Mouse (Mus musculus): Measurements from ENCODE around the gene Fbxo27.
"Not testable (repeated sequence)": the region's sequence is repeated elsewhere in the genome, so short reads cannot be mapped to it uniquely, and the experiment has no call there.

Fbxo27 gene

GRCm38 (mm10) chr7:28692545-28693320, at the start of gene Fbxo27:
Gene Fbxo27, plus strand, starts transcription at chr7:28692849.
- DNase-seq (ENCODE audit: low read depth, low spot score), result no peak

- DNase-seq (ENCODE audit: low read depth, low spot score), result no peak
These were observed 47.3 kb upstream of the Fbxo27 start for GRCm38 (mm10) chr7:28645366-28645765.

GRCm38 (mm10) chr7:28645947-28646475, 46.6 kb upstream of the Fbxo27 start:
- DNase-seq (ENCODE audit: low read depth, low spot score), result no peak

GRCm38 (mm10) chr7:28647016-28647415, 45.6 kb upstream of the Fbxo27 start:
- no peak for DNase-seq (ENCODE audit: low read depth, low spot score)

- DNase-seq (ENCODE audit: low read depth, low spot score), result no peak
These were observed 41.5 kb upstream of the Fbxo27 start for GRCm38 (mm10) chr7:28651157-28651556.

GRCm38 (mm10) chr7:28656430-28656829, 36.2 kb upstream of the Fbxo27 start:
- DNase-seq (ENCODE audit: low read depth, low spot score), result no peak

GRCm38 (mm10) chr7:28665620-28666579, 26.7 kb upstream of the Fbxo27 start:
- DNase-seq (ENCODE audit: low read depth, low spot score), result no peak

- no peak for DNase-seq (ENCODE audit: low read depth, low spot score)
These were observed 21.5 kb upstream of the Fbxo27 start for GRCm38 (mm10) chr7:28671172-28671571.

GRCm38 (mm10) chr7:28672276-28672675, 20.4 kb upstream of the Fbxo27 start:
- DNase-seq (ENCODE audit: low read depth, low spot score), result no peak

- DNase-seq (ENCODE audit: low read depth, low spot score), result not testable (repeated sequence)
These were observed 19.9 kb upstream of the Fbxo27 start for GRCm38 (mm10) chr7:28672786-28673185.

- no peak for DNase-seq (ENCODE audit: low read depth, low spot score)
These were observed 17.7 kb upstream of the Fbxo27 start for GRCm38 (mm10) chr7:28674994-28675393.

- no peak for DNase-seq (ENCODE audit: low read depth, low spot score)
These were observed 16.9 kb upstream of the Fbxo27 start for GRCm38 (mm10) chr7:28675746-28676145.

GRCm38 (mm10) chr7:28676811-28677541, 15.7 kb upstream of the Fbxo27 start:
- no peak for DNase-seq (ENCODE audit: low read depth, low spot score)

- no peak for DNase-seq (ENCODE audit: low read depth, low spot score)
These were observed 15.0 kb upstream of the Fbxo27 start for GRCm38 (mm10) chr7:28677624-28678023.

- no peak for DNase-seq (ENCODE audit: low read depth, low spot score)
These were observed 1.6 kb upstream of the Fbxo27 start for GRCm38 (mm10) chr7:28691075-28691474.

- peak; percentile 61 for DNase-seq (ENCODE audit: low read depth, low spot score)
These were observed 795 bp downstream of the Fbxo27 start for GRCm38 (mm10) chr7:28693321-28693966.

- peak; percentile 40 for DNase-seq (ENCODE audit: low read depth, low spot score)
These were observed 1.8 kb downstream of the Fbxo27 start for GRCm38 (mm10) chr7:28694423-28694822.

- DNase-seq (ENCODE audit: low read depth, low spot score), result no peak
These were observed 2.4 kb downstream of the Fbxo27 start for GRCm38 (mm10) chr7:28694966-28695511.

GRCm38 (mm10) chr7:28697277-28697676, 4.6 kb downstream of the Fbxo27 start:
- DNase-seq (ENCODE audit: low read depth, low spot score), result no peak

- no peak for DNase-seq (ENCODE audit: low read depth, low spot score)
These were observed 7.6 kb downstream of the Fbxo27 start for GRCm38 (mm10) chr7:28700269-28700668.

- DNase-seq (ENCODE audit: low read depth, low spot score), result not testable (repeated sequence)
These were observed 8.7 kb downstream of the Fbxo27 start for GRCm38 (mm10) chr7:28701306-28701705.
